29 mouse cellular contexts compared by ENCODE assay signal in genomic region chr11:45642142-45642756, GRCm38 (mm10).
DNase-seq lines count a peak whose midpoint lies in the region; ATAC-seq and TF ChIP-seq lines count a peak whose summit lies in the region.
"Had no signal": no experiment of that assay in that cellular context is flagged by ENCODE, and none has a peak within 500 bp of the region (broad histone marks: within the 10 kb centered on the region; RNA-seq: fewer than 3 reads in every experiment).

No protein-coding gene starts in this region.

- H3K27me3 ChIP-seq in heart, embryonic 11.5 days (ENCODE audit: control insufficient read depth, insufficient read depth, low read length) = no peaks in the 10 kb centered on the region
- no peaks in the 10 kb centered on the region for H3K27me3 ChIP-seq in midbrain, postnatal 0 days (ENCODE audit: insufficient read depth, low read length)
- H3K27me3 ChIP-seq in midbrain, embryonic 15.5 days (replicated peaks) = no peaks in the 10 kb centered on the region
- H3K27me3 ChIP-seq: hindbrain, embryonic 15.5 days; kidney, embryonic 15.5 days; neural tube, embryonic 12.5 days had no signal

- no peak for ATAC-seq in heart, embryonic 11.5 days (replicated peaks; ENCODE audit: insufficient number of reproducible peaks, low FRiP score, low TSS enrichment)
- no peak for ATAC-seq in midbrain, postnatal 0 days (ENCODE audit: low FRiP score)
- ATAC-seq in midbrain, embryonic 15.5 days (replicated peaks) = no peak
- ATAC-seq: forebrain, embryonic 14.5 days; inflammation-experienced regulatory T-cells, adult 6 months; liver, embryonic 12.5 days; liver, postnatal 0 days had no signal

- no peak overlapping the region for H3K4me3 ChIP-seq in heart, embryonic 11.5 days (ENCODE audit: low read depth, low read length)
- no peak overlapping the region for H3K4me3 ChIP-seq in midbrain, postnatal 0 days (ENCODE audit: low read depth, low read length)
- no peak overlapping the region for H3K4me3 ChIP-seq in midbrain, embryonic 15.5 days
- H3K4me3 ChIP-seq: hindbrain, embryonic 10.5 days; hindbrain, embryonic 15.5 days; kidney, embryonic 15.5 days; layer of hippocampus, adult 2 months; liver, embryonic 12.5 days; megakaryocyte, embryonic 14.5 days; neural tube, embryonic 12.5 days had no signal

- peak; percentile 50 for DNase-seq in heart, adult 11 months
- peak; percentile 17 for DNase-seq in midbrain, postnatal 0 days (ENCODE audit: low spot score)
- peak; percentile 29 for DNase-seq in brain, adult 2 months (ENCODE audit: low read depth, low spot score)
- DNase-seq in right cerebral cortex, postnatal 25 days = peak; percentile 34
- DNase-seq in cerebellum, adult 11 months = no peak
- DNase-seq in layer of hippocampus, adult 11-12 months (ENCODE audit: low spot score) = no peak
- DNase-seq: adrenal gland, postnatal 36 days; cerebellum, adult 8-10 months; cerebellum, postnatal 25 days; heart, postnatal 14 days; kidney, adult 11 months; kidney, postnatal 25 days; liver, postnatal 0 days; lung, postnatal 4 days; midbrain, embryonic 14.5 days; spleen, adult 18-20 months; thymus, adult 18-20 months; thymus, postnatal 36 days had no signal

- H3K4me1 ChIP-seq in heart, embryonic 11.5 days (ENCODE audit: control insufficient read depth, insufficient read depth, low read length) = no peaks in the 10 kb centered on the region
- no peaks in the 10 kb centered on the region for H3K4me1 ChIP-seq in midbrain, postnatal 0 days (ENCODE audit: insufficient read depth, low read length)
- H3K4me1 ChIP-seq in midbrain, embryonic 15.5 days = no peaks in the 10 kb centered on the region
- H3K4me1 ChIP-seq: hindbrain, embryonic 10.5 days; hindbrain, embryonic 15.5 days; kidney, embryonic 15.5 days; liver, embryonic 12.5 days; megakaryocyte, embryonic 14.5 days; neural tube, embryonic 12.5 days had no signal

- TF ChIP-seq CTCF in midbrain, postnatal 0 days (IDR thresholded peaks at IDR 0.05) = no peak

- H3K4me2 ChIP-seq in heart, embryonic 11.5 days = no peak overlapping the region
- H3K4me2 ChIP-seq in midbrain, postnatal 0 days (ENCODE audit: low read depth, low read length, poor library complexity, severe bottlenecking) = no peak overlapping the region
- H3K4me2 ChIP-seq in midbrain, embryonic 15.5 days = no peak overlapping the region
- H3K4me2 ChIP-seq: hindbrain, embryonic 15.5 days; kidney, embryonic 15.5 days; liver, embryonic 12.5 days; neural tube, embryonic 12.5 days had no signal

- H3K27ac ChIP-seq in heart, embryonic 11.5 days (ENCODE audit: low read depth, low read length) = no peak overlapping the region
- H3K27ac ChIP-seq in midbrain, postnatal 0 days (ENCODE audit: low read depth, low read length) = no peak overlapping the region
- no peak overlapping the region for H3K27ac ChIP-seq in midbrain, embryonic 15.5 days
- H3K27ac ChIP-seq: hindbrain, embryonic 10.5 days; hindbrain, embryonic 15.5 days; kidney, embryonic 15.5 days; layer of hippocampus, adult 2 months; liver, embryonic 12.5 days; neural tube, embryonic 12.5 days had no signal

- H3K36me3 ChIP-seq in heart, embryonic 11.5 days (ENCODE audit: control insufficient read depth, insufficient read depth, low read length) = no peaks in the 10 kb centered on the region
- H3K36me3 ChIP-seq in midbrain, postnatal 0 days (ENCODE audit: insufficient read depth, low read length) = no peaks in the 10 kb centered on the region
- no peaks in the 10 kb centered on the region for H3K36me3 ChIP-seq in midbrain, embryonic 15.5 days (replicated peaks)
- H3K36me3 ChIP-seq: hindbrain, embryonic 10.5 days; hindbrain, embryonic 15.5 days; kidney, embryonic 15.5 days; liver, embryonic 12.5 days; neural tube, embryonic 12.5 days had no signal

- H3K9ac ChIP-seq in heart, embryonic 11.5 days (ENCODE audit: low read depth, low read length) = no peak overlapping the region
- no peak overlapping the region for H3K9ac ChIP-seq in midbrain, postnatal 0 days (replicated peaks; ENCODE audit: low read length, poor library complexity, severe bottlenecking)
- no peak overlapping the region for H3K9ac ChIP-seq in midbrain, embryonic 15.5 days
- H3K9ac ChIP-seq: hindbrain, embryonic 15.5 days; kidney, embryonic 15.5 days; liver, embryonic 12.5 days; liver, postnatal 0 days; neural tube, embryonic 12.5 days had no signal

- whole genome bisulfite sequencing in heart, embryonic 11.5 days (ENCODE audit: insufficient replicate concordance) = 77% methylated on average over 9 of the region's 9 CpGs
- 70% methylated on average over 9 of the region's 9 CpGs for WGBS in midbrain, postnatal 0 days
- WGBS in midbrain, embryonic 15.5 days = 76% methylated on average over 9 of the region's 9 CpGs

- no peaks in the 10 kb centered on the region for H3K9me3 ChIP-seq in heart, embryonic 11.5 days (replicated peaks; ENCODE audit: control insufficient read depth, low read length)
- H3K9me3 ChIP-seq in midbrain, postnatal 0 days (ENCODE audit: low read length) = no peaks in the 10 kb centered on the region
- H3K9me3 ChIP-seq in midbrain, embryonic 15.5 days = no peaks in the 10 kb centered on the region
- H3K9me3 ChIP-seq: hindbrain, embryonic 10.5 days; hindbrain, embryonic 15.5 days; kidney, embryonic 15.5 days; liver, embryonic 12.5 days; neural tube, embryonic 12.5 days had no signal

Comparison
In these comparisons a context has a peak if more than half of its experiments do, and no peak if none do; other contexts are left out.
1. DNase-seq: peak in heart, adult 11 months (single experiment), midbrain, postnatal 0 days (single experiment), brain, adult 2 months (single experiment) and right cerebral cortex, postnatal 25 days (single experiment); none in cerebellum, adult 11 months (single experiment) and layer of hippocampus, adult 11-12 months (single experiment).